Mouse (Mus musculus) adrenal gland, postnatal 36 days (tissue): Measurements from ENCODE around the gene Zbed4. TPM values are rescaled to one million over a fixed set of nuclear protein-coding genes. Genes with fewer than 3 reads are reported as not detected.

Source experiments
- total RNA-seq, 2 experiments: library from RNA; stranded (reverse); gene quantifications; 2 replicates each; pipeline ENCODE4 v1.2.3; 2021

Zbed4 gene
- total RNA-seq, 2 experiments from 2014 or later, result 9.6 to 11.3 TPM

Other genes with a start within 250 kb of the Zbed4 start
- gene Zdhhc25, start 151.4 kb upstream of the Zbed4 start, total RNA-seq, result not detected
- 10 to 100 TPM; 54.0 to 65.9 TPM for gene Brd1, start 17.4 kb upstream of the Zbed4 start, total RNA-seq
- 10 to 100 TPM; 14.1 to 18.9 TPM for gene Alg12, start 67.7 kb downstream of the Zbed4 start, total RNA-seq
- gene Creld2, start 68.0 kb downstream of the Zbed4 start, total RNA-seq, result 10 to 100 TPM; 40.1 to 52.8 TPM
- gene Pim3, start 110.5 kb downstream of the Zbed4 start, total RNA-seq, result 100 to 1,000 TPM; 123 to 134 TPM
- gene Ttll8, start 202.8 kb downstream of the Zbed4 start, total RNA-seq, result under 1 TPM in 1 of 2 experiments, not detected in 1; 0.46 TPM
- not detected for gene Mlc1, start 227.3 kb downstream of the Zbed4 start, total RNA-seq
- not detected for gene Mov10l1, start 231.2 kb downstream of the Zbed4 start, total RNA-seq